Mouse (Mus musculus): Measurements from ENCODE around the gene Rapgef4.

- no peak for TF ChIP-seq EP300 (IDR thresholded peaks at IDR 0.05; ENCODE audit: low read depth)
- no peak for TF ChIP-seq CTCF (IDR thresholded peaks at IDR 0.05; ENCODE audit: low read depth)
Observed at GRCm38 (mm10) chr2:72077490-72078139, 96.6 kb downstream of the Rapgef4 start.
